Mouse (Mus musculus) liver, embryonic 11.5 days (tissue): Measurements from ENCODE around the gene Iqce. TPM values are rescaled to one million over a fixed set of nuclear protein-coding genes. Genes with fewer than 3 reads are reported as not detected.

Experiments
- ATAC-seq: fragments of 200-750 bp; cut with Nextera tagmentation; replicated peaks from 2 replicates; pipeline ENCODE4 v1.8.0; 2017; ENCODE audit warnings: moderate number of reproducible peaks, mild to moderate bottlenecking, moderate TSS enrichment, moderate library complexity; ENCODE audit not compliant: low FRiP score
- DNase-seq: peaks from one replicate; pipeline ENCODE4 v3.0.0-alpha.2; 2017; ENCODE audit warnings: low spot score
- H3K27ac ChIP-seq: fragments of 300-500 bp; sonication (generic); 2 replicates; pipeline ENCODE4 v1.5.1; 2014; ENCODE audit warnings: mild to moderate bottlenecking, low read depth, low read length, control low read depth
- H3K27me3 ChIP-seq: fragments of 300-500 bp; sonication (generic); replicated peaks from 2 replicates; pipeline ENCODE4 v1.6.1; 2014; ENCODE audit warnings: low read length, mixed read lengths; ENCODE audit not compliant: control insufficient read depth, insufficient read depth
- H3K36me3 ChIP-seq: fragments of 300-500 bp; sonication (generic); 2 replicates; pipeline ENCODE4 v1.6.1; 2014; ENCODE audit warnings: mild to moderate bottlenecking, low read length, moderate library complexity, mixed read lengths; ENCODE audit not compliant: control insufficient read depth, insufficient read depth
- H3K4me1 ChIP-seq: fragments of 300-500 bp; sonication (generic); replicated peaks from 2 replicates; pipeline ENCODE4 v1.6.1; 2014; ENCODE audit warnings: low read length, mixed read lengths; ENCODE audit not compliant: control insufficient read depth, insufficient read depth
- H3K4me2 ChIP-seq: fragments of 300-500 bp; sonication (generic); 2 replicates; pipeline ENCODE4 v1.6.1; 2014; ENCODE audit warnings: mild to moderate bottlenecking, control low read depth, moderate library complexity
- H3K4me3 ChIP-seq: fragments of 300-500 bp; sonication (generic); 2 replicates; pipeline ENCODE4 v1.5.1; 2014; ENCODE audit warnings: low read depth, low read length, control low read depth
- H3K9ac ChIP-seq: fragments of 300-500 bp; sonication (generic); 2 replicates; pipeline ENCODE4 v1.6.1; 2014; ENCODE audit warnings: low read depth, low read length, control low read depth
- H3K9me3 ChIP-seq: fragments of 300-500 bp; sonication (generic); 2 replicates; pipeline ENCODE4 v1.6.1; 2016; ENCODE audit warnings: low read length, inconsistent platforms, mixed read lengths; ENCODE audit not compliant: control insufficient read depth
- WGBS: fragments of 180-500 bp; shearing (Covaris S2); extraction: QIAGEN DNeasy Blood & Tissue Kit; methylation state at CpG from one replicate; pipeline ENCODE4 v1.1.7; 2014; 5-methylcytosine and 5-hydroxymethylcytosine counted together
- polyA plus RNA-seq: library from polyadenylated mRNA; unstranded; fragments of >200 nt; fragmentation: Nextera tagmentation; extraction: Ambion mirVana; gene quantifications from 2 replicates; pipeline ENCODE4 v1.2.1, GENCODE M21; 2014

The Iqce gene
- polyA plus RNA-seq, 1 experiment from 2014 or later, result 14.4 TPM

GRCm38 (mm10) chr5:140699776-140700175 lies 2.4 kb downstream of the Iqce start:
- Histone ChIP-seq H3K36me3 (no peaks in the 10 kb centered on the region), H3K4me1 (peaks cover 23% of the 10 kb centered on the region), H3K9me3 (no peaks in the 10 kb centered on the region), H3K4me3 (no peak overlapping the region), H3K9ac (no peak overlapping the region), H3K27ac (no peak overlapping the region), H3K27me3 (no peaks in the 10 kb centered on the region), H3K4me2 (no peak overlapping the region)
- no peak for DNase-seq
- WGBS, result 75% methylated on average over 9 of the region's 9 CpGs
- ATAC-seq, result no peak

- H3K4me1 ChIP-seq, result peaks cover 6% of the 10 kb centered on the region
- no peak overlapping the region for H3K27ac ChIP-seq
- no peak overlapping the region for H3K9ac ChIP-seq
- peaks cover 3% of the 10 kb centered on the region; the same call in 1 of the 2 replicates for H3K36me3 ChIP-seq
- WGBS, result 91% methylated on average over 7 of the region's 7 CpGs
- H3K9me3 ChIP-seq, result no peaks in the 10 kb centered on the region
- no peak overlapping the region for H3K4me3 ChIP-seq
- ATAC-seq (no peak), DNase-seq (no peak)
- H3K4me2 ChIP-seq, result no peak overlapping the region
- H3K27me3 ChIP-seq, result no peaks in the 10 kb centered on the region
Observed at GRCm38 (mm10) chr5:140695987-140696386, 6.2 kb downstream of the Iqce start.

- ATAC-seq, result no peak
- WGBS, result 74% methylated on average over 3 of the region's 3 CpGs
- Histone ChIP-seq H3K27me3 (no peaks in the 10 kb centered on the region), H3K36me3 (peaks cover 9% of the 10 kb centered on the region; the same call in 1 of the 2 replicates), H3K9ac (no peak overlapping the region), H3K27ac (no peak overlapping the region), H3K4me3 (no peak overlapping the region), H3K4me1 (no peaks in the 10 kb centered on the region), H3K4me2 (no peak overlapping the region), H3K9me3 (no peaks in the 10 kb centered on the region)
- no peak for DNase-seq
Observed at GRCm38 (mm10) chr5:140688434-140688833, 13.7 kb downstream of the Iqce start.

GRCm38 (mm10) chr5:140684343-140685148 lies 17.6 kb downstream of the Iqce start:
- WGBS, result 64% methylated on average over 16 of the region's 16 CpGs
- Histone ChIP-seq H3K36me3 (peaks cover 5% of the 10 kb centered on the region; the same call in 1 of the 2 replicates), H3K4me3 (no peak overlapping the region), H3K27ac (no peak overlapping the region), H3K9ac (no peak overlapping the region), H3K4me1 (peaks cover 19% of the 10 kb centered on the region), H3K27me3 (no peaks in the 10 kb centered on the region), H3K9me3 (no peaks in the 10 kb centered on the region), H3K4me2 (no peak overlapping the region)
- ATAC-seq, result no peak
- no peak for DNase-seq

- ATAC-seq (peak; percentile 84), DNase-seq (no peak)
- Histone ChIP-seq H3K36me3 (no peaks in the 10 kb centered on the region), H3K27ac (peak overlapping the region; percentile 48), H3K9me3 (no peaks in the 10 kb centered on the region), H3K9ac (no peak overlapping the region), H3K27me3 (no peaks in the 10 kb centered on the region), H3K4me3 (no peak overlapping the region), H3K4me2 (no peak overlapping the region), H3K4me1 (peaks cover 19% of the 10 kb centered on the region)
- WGBS, result 66% methylated on average over 6 of the region's 6 CpGs
Observed at GRCm38 (mm10) chr5:140682113-140682512, 20.1 kb downstream of the Iqce start.

- WGBS, result 90% methylated on average over 1 of the region's 1 CpGs
- no peak for ATAC-seq
- H3K4me3 ChIP-seq, result no peak overlapping the region
- no peak overlapping the region for H3K27ac ChIP-seq
- no peaks in the 10 kb centered on the region for H3K9me3 ChIP-seq
- H3K4me2 ChIP-seq, result no peak overlapping the region
- H3K9ac ChIP-seq, result no peak overlapping the region
- peaks cover 19% of the 10 kb centered on the region for H3K4me1 ChIP-seq
- H3K27me3 ChIP-seq, result no peaks in the 10 kb centered on the region
- DNase-seq, result no peak
- H3K36me3 ChIP-seq, result 0 out of 2 replicates have a peak, but pooled peaks cover 2% of the 10 kb centered on the region
Observed at GRCm38 (mm10) chr5:140680950-140681349, 21.2 kb downstream of the Iqce start.

GRCm38 (mm10) chr5:140680051-140680450 lies 22.1 kb downstream of the Iqce start:
- Histone ChIP-seq H3K4me3 (no peak overlapping the region), H3K27ac (no peak overlapping the region), H3K9ac (no peak overlapping the region), H3K4me1 (peaks cover 19% of the 10 kb centered on the region), H3K4me2 (no peak overlapping the region), H3K36me3 (0 out of 2 replicates have a peak, but pooled peaks cover 2% of the 10 kb centered on the region), H3K9me3 (no peaks in the 10 kb centered on the region), H3K27me3 (no peaks in the 10 kb centered on the region)
- 84% methylated on average over 6 of the region's 6 CpGs for WGBS
- no peak for DNase-seq
- no peak for ATAC-seq

GRCm38 (mm10) chr5:140677137-140677536 lies 25.0 kb downstream of the Iqce start:
- ATAC-seq (no peak), DNase-seq (no peak)
- Histone ChIP-seq H3K9ac (no peak overlapping the region), H3K36me3 (peaks cover 5% of the 10 kb centered on the region; the same call in 1 of the 2 replicates), H3K4me1 (peaks cover 12% of the 10 kb centered on the region), H3K4me2 (no peak overlapping the region), H3K9me3 (no peaks in the 10 kb centered on the region), H3K4me3 (no peak overlapping the region), H3K27me3 (no peaks in the 10 kb centered on the region), H3K27ac (no peak overlapping the region)
- 81% methylated on average over 6 of the region's 6 CpGs for WGBS

- peaks cover 5% of the 10 kb centered on the region; the same call in 1 of the 2 replicates for H3K36me3 ChIP-seq
- 87% methylated on average over 11 of the region's 11 CpGs for WGBS
- H3K4me2 ChIP-seq, result no peak overlapping the region
- H3K9me3 ChIP-seq, result no peaks in the 10 kb centered on the region
- no peak overlapping the region for H3K9ac ChIP-seq
- H3K4me3 ChIP-seq, result no peak overlapping the region
- H3K4me1 ChIP-seq, result no peaks in the 10 kb centered on the region
- H3K27ac ChIP-seq, result no peak overlapping the region
- H3K27me3 ChIP-seq, result no peaks in the 10 kb centered on the region
- DNase-seq, result no peak
- ATAC-seq, result no peak
Observed at GRCm38 (mm10) chr5:140675640-140676039, 26.5 kb downstream of the Iqce start.
